In the genomic region with DNA sequence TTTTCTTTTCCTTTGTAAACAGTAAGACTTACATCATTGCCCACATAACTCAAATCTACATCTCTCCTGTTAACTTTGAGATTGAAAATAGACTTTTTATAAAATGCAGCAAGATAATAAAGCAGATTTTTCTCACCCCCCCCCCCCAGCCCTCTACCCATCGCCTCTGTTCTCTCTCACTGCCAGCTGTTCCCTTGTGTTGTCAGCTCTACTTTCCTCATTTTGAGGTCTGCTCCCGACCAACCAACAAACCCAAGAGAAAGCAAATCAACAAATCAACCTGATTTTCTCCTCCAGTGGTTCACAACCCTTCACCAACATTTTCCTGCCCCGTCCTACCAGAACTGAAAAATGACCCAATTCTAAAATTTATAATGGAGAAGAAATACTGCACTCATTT, we compare ENCODE assay signal across 9 mouse cellular contexts. TPM values are rescaled to one million over a fixed set of nuclear protein-coding genes. Genes with fewer than 3 reads are reported as not detected.
DNase-seq lines count a peak whose midpoint lies in the region; ATAC-seq and TF ChIP-seq lines count a peak whose summit lies in the region.
"Had no signal": no experiment of that assay in that cellular context is flagged by ENCODE, and none has a peak within 500 bp of the region (broad histone marks: within the 10 kb centered on the region; RNA-seq: fewer than 3 reads in every experiment).

No protein-coding gene starts in this region.

- H3K36me3 ChIP-seq in kidney, adult 2 months (ENCODE audit: control insufficient read depth, insufficient read depth, low read length) = no peaks in the 10 kb centered on the region
- H3K36me3 ChIP-seq in embryonic facial prominence, embryonic 12.5 days = no peaks in the 10 kb centered on the region
- H3K36me3 ChIP-seq in hindbrain, embryonic 15.5 days = no peaks in the 10 kb centered on the region
- H3K36me3 ChIP-seq in midbrain, embryonic 13.5 days = no peaks in the 10 kb centered on the region

- H3K4me1 ChIP-seq in kidney, adult 2 months (ENCODE audit: control insufficient read depth, insufficient read depth, low read length) = peaks cover 15% of the 10 kb centered on the region
- H3K4me1 ChIP-seq in embryonic facial prominence, embryonic 12.5 days = peaks cover 25% of the 10 kb centered on the region
- H3K4me1 ChIP-seq in hindbrain, embryonic 15.5 days (replicated peaks) = peaks cover 30% of the 10 kb centered on the region
- peaks cover 31% of the 10 kb centered on the region for H3K4me1 ChIP-seq in midbrain, embryonic 13.5 days (replicated peaks)

- H3K4me2 ChIP-seq in embryonic facial prominence, embryonic 12.5 days (replicated peaks) = peak overlapping the region; percentile 56
- H3K4me2 ChIP-seq in hindbrain, embryonic 15.5 days = peak overlapping the region; percentile 56
- H3K4me2 ChIP-seq in midbrain, embryonic 13.5 days (replicated peaks) = peak overlapping the region; percentile 50

- H3K9me3 ChIP-seq in embryonic facial prominence, embryonic 12.5 days = no peaks in the 10 kb centered on the region
- no peaks in the 10 kb centered on the region for H3K9me3 ChIP-seq in hindbrain, embryonic 15.5 days
- H3K9me3 ChIP-seq in midbrain, embryonic 13.5 days = no peaks in the 10 kb centered on the region

- ATAC-seq in embryonic facial prominence, embryonic 12.5 days (ENCODE audit: insufficient number of reproducible peaks, insufficient read depth, low FRiP score, low TSS enrichment) = no peak
- no peak for ATAC-seq in hindbrain, embryonic 15.5 days (ENCODE audit: low FRiP score, low read depth)
- ATAC-seq in midbrain, embryonic 13.5 days = no peak

- H3K27ac ChIP-seq in kidney, adult 2 months (ENCODE audit: insufficient read depth, low read depth, low read length) = no peak overlapping the region
- peak overlapping the region; percentile 75; the same call in 1 of the 2 replicates for H3K27ac ChIP-seq in embryonic facial prominence, embryonic 12.5 days
- peak overlapping the region; percentile 65; the same call in 1 of the 2 replicates for H3K27ac ChIP-seq in hindbrain, embryonic 15.5 days (replicated peaks)
- no peak overlapping the region for H3K27ac ChIP-seq in midbrain, embryonic 13.5 days

- peak overlapping the region; percentile 38 for H3K9ac ChIP-seq in embryonic facial prominence, embryonic 12.5 days
- H3K9ac ChIP-seq in hindbrain, embryonic 15.5 days = peak overlapping the region; percentile 15; the same call in 1 of the 2 replicates
- H3K9ac ChIP-seq in midbrain, embryonic 13.5 days (replicated peaks) = peak overlapping the region; percentile 57

- no peak for TF ChIP-seq CTCF in kidney, adult 2 months (conservative IDR thresholded peaks at IDR 0.05; ENCODE audit: insufficient read depth, insufficient read length, low read depth, low read length)

- WGBS in kidney, adult 2 months = 7% methylated on average over 3 of the region's 3 CpGs
- WGBS in embryonic facial prominence, embryonic 12.5 days = 12% methylated on average over 3 of the region's 3 CpGs
- WGBS in hindbrain, embryonic 15.5 days = 11% methylated on average over 3 of the region's 3 CpGs
- WGBS in midbrain, embryonic 13.5 days = 22% methylated on average over 3 of the region's 3 CpGs

- no peak for DNase-seq in kidney, adult 2 months
- no peak for DNase-seq in kidney, postnatal 36 days
- DNase-seq in cerebellum, adult 11 months = no peak
- DNase-seq in layer of hippocampus, postnatal 10 days (ENCODE audit: low spot score in 2 of 2) = no peak
- DNase-seq in frontal cortex, postnatal 10 days (ENCODE audit: low spot score in 2 of 2) = no peak

- no peak for TF ChIP-seq POLR2A in kidney, adult 2 months (IDR thresholded peaks at IDR 0.05; ENCODE audit: low read depth, low read length)

- H3K4me3 ChIP-seq in kidney, adult 2 months (ENCODE audit: insufficient read depth, low read depth, low read length) = peak overlapping the region; percentile 48
- H3K4me3 ChIP-seq in embryonic facial prominence, embryonic 12.5 days = peak overlapping the region; percentile 39
- peak overlapping the region; percentile 30 for H3K4me3 ChIP-seq in hindbrain, embryonic 15.5 days
- peak overlapping the region; percentile 38 for H3K4me3 ChIP-seq in midbrain, embryonic 13.5 days (replicated peaks)

- no peaks in the 10 kb centered on the region; the same call in 1 of the 2 replicates for H3K27me3 ChIP-seq in kidney, adult 2 months (replicated peaks; ENCODE audit: control insufficient read depth, insufficient read depth, low read length)
- H3K27me3 ChIP-seq in embryonic facial prominence, embryonic 12.5 days = no peaks in the 10 kb centered on the region
- H3K27me3 ChIP-seq in hindbrain, embryonic 15.5 days = no peaks in the 10 kb centered on the region
- no peaks in the 10 kb centered on the region for H3K27me3 ChIP-seq in midbrain, embryonic 13.5 days
- H3K27me3 ChIP-seq: CH12.LX had no signal

RNA-seq across cellular contexts. Expression of a gene that starts 0.9 kb away (rescaled TPM):
- 9.0 and 9.5 TPM in 2 replicates for polyA plus RNA-seq in kidney, adult 2 months (2012; rRNA removed)
- 14.4 and 14.6 TPM in 2 replicates for polyA plus RNA-seq in embryonic facial prominence, embryonic 12.5 days (2016; fragmentation: Nextera tagmentation; extraction: Ambion mirVana)
- 2.9 and 3.1 TPM in 2 replicates for polyA plus RNA-seq in hindbrain, embryonic 15.5 days (2015; fragmentation: Nextera tagmentation; extraction: Ambion mirVana)
- 1.8 and 2.3 TPM in 2 replicates for polyA plus RNA-seq in midbrain, embryonic 13.5 days (2015; fragmentation: Nextera tagmentation; extraction: Ambion mirVana)
- total RNA-seq in layer of hippocampus, postnatal 10 days (2021) = 10 to 100 TPM; 12.1 TPM
- total RNA-seq: CH12.LX had no signal

Comparison
In these comparisons a context has a peak if more than half of its experiments do, and no peak if none do; other contexts are left out.
1. H3K27ac ChIP-seq: peak in embryonic facial prominence, embryonic 12.5 days (single experiment) and hindbrain, embryonic 15.5 days (single experiment); none in kidney, adult 2 months (single experiment) and midbrain, embryonic 13.5 days (single experiment).
2. Peak in every context shown above with its lines, with median percentiles within 50 percentile points of each other: H3K4me3 ChIP-seq, H3K4me2 ChIP-seq and H3K9ac ChIP-seq.